Mouse (Mus musculus): ENCODE results near the gene Tgif1. TPM values are rescaled to one million over a fixed set of nuclear protein-coding genes. Genes with fewer than 3 reads are reported as not detected.

Tgif1 gene
- polyA plus RNA-seq, 1 experiment from 2014 or later, result 53.0 TPM

- Histone ChIP-seq H3K9ac (ENCODE audit: low read length) (no peak overlapping the region), H3K27ac (ENCODE audit: low read depth, low read length) (no peak overlapping the region), H3K4me1 (ENCODE audit: control insufficient read depth, insufficient read depth, low read length) (peaks cover 7% of the 10 kb centered on the region; the same call in 1 of the 2 replicates), H3K27me3 (ENCODE audit: control insufficient read depth, insufficient read depth, low read length) (no peaks in the 10 kb centered on the region), H3K36me3 (ENCODE audit: control insufficient read depth, insufficient read depth, low read length) (no peaks in the 10 kb centered on the region), H3K4me3 (ENCODE audit: low read depth, low read length) (no peak overlapping the region), H3K4me2 (no peak overlapping the region), H3K9me3 (ENCODE audit: control insufficient read depth, low read length) (no peaks in the 10 kb centered on the region)
- WGBS, result 92% methylated on average over 12 of the region's 12 CpGs
- ATAC-seq (ENCODE audit: low FRiP score) (no peak), DNase-seq (ENCODE audit: low spot score, missing footprints) (peak; percentile 60)
Measured at GRCm38 (mm10) chr17:70856871-70857415, 3.6 kb upstream of the Tgif1 start.

- Histone ChIP-seq H3K27ac (ENCODE audit: low read depth, low read length) (no peak overlapping the region), H3K36me3 (ENCODE audit: control insufficient read depth, insufficient read depth, low read length) (no peaks in the 10 kb centered on the region), H3K4me3 (ENCODE audit: low read depth, low read length) (peak overlapping the region; percentile 57; the same call in 1 of the 2 replicates), H3K4me1 (ENCODE audit: control insufficient read depth, insufficient read depth, low read length) (peaks cover 7% of the 10 kb centered on the region; the same call in 1 of the 2 replicates), H3K4me2 (peak overlapping the region; percentile 93), H3K9me3 (ENCODE audit: control insufficient read depth, low read length) (no peaks in the 10 kb centered on the region), H3K9ac (ENCODE audit: low read length) (peak overlapping the region; percentile 79), H3K27me3 (ENCODE audit: control insufficient read depth, insufficient read depth, low read length) (no peaks in the 10 kb centered on the region)
- no peak for ATAC-seq (ENCODE audit: low FRiP score)
- 21% methylated on average over 6 of the region's 6 CpGs for WGBS
- DNase-seq (ENCODE audit: low spot score, missing footprints), result peak; percentile 89
Measured at GRCm38 (mm10) chr17:70854021-70854420, 675 bp upstream of the Tgif1 start.

GRCm38 (mm10) chr17:70852686-70853386 is 510 bp downstream of the Tgif1 start:
- Histone ChIP-seq H3K27ac (ENCODE audit: low read depth, low read length) (peak overlapping the region; percentile 81), H3K9ac (ENCODE audit: low read length) (peak overlapping the region; percentile 79), H3K27me3 (ENCODE audit: control insufficient read depth, insufficient read depth, low read length) (no peaks in the 10 kb centered on the region), H3K4me3 (ENCODE audit: low read depth, low read length) (peak overlapping the region; percentile 57), H3K36me3 (ENCODE audit: control insufficient read depth, insufficient read depth, low read length) (no peaks in the 10 kb centered on the region), H3K9me3 (ENCODE audit: control insufficient read depth, low read length) (no peaks in the 10 kb centered on the region), H3K4me2 (peak overlapping the region; percentile 93), H3K4me1 (ENCODE audit: control insufficient read depth, insufficient read depth, low read length) (peaks cover 14% of the 10 kb centered on the region)
- ATAC-seq (ENCODE audit: low FRiP score), result peak; percentile 71
- peak; percentile 98 for DNase-seq (ENCODE audit: low spot score, missing footprints)
- under 1% methylated on average over 51 of the region's 51 CpGs for WGBS

DNA sequence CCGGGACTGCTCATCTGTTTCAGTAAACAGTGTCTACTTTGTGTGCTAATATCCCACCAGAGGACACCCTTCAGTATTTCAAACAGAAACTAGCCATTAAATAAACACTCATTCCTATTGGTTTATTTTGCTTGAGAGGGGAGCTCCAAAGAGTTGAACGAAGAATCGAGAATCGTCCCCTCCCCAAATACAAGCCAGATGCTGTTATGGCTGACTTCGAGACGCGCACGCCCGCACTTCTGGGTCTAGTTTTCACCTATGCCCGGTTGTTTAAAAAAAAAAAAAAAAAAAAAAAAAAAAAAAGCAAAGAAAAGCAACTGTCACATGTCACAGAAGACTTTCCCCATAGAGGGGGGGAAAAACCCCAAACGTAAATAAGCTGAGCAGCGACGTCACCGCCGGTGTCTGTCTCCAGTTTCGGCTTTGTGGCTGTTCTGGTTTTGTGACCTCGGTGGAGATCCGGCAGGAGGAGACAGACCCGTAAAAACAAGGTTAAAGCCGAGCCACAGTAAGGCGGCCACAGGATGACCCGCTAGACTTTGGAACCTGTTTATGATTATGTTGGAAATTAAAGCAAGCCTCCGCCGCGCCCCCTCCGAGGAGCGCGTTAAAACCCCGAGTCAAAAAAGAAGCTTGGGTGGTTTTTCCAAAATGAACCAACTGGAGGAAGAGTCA is 1.2 kb downstream of the Tgif1 start:
- H3K4me2 ChIP-seq, result peak overlapping the region; percentile 93
- ATAC-seq (ENCODE audit: low FRiP score) (no peak), DNase-seq (ENCODE audit: low spot score, missing footprints) (peak; percentile 97)
- WGBS, result under 1% methylated on average over 29 of the region's 29 CpGs
- H3K9ac ChIP-seq (ENCODE audit: low read length), result peak overlapping the region; percentile 79
- H3K9me3 ChIP-seq (ENCODE audit: control insufficient read depth, low read length), result no peaks in the 10 kb centered on the region
- peaks cover 17% of the 10 kb centered on the region for H3K4me1 ChIP-seq (ENCODE audit: control insufficient read depth, insufficient read depth, low read length)
- peak overlapping the region; percentile 92; the same call in 1 of the 2 replicates for H3K27ac ChIP-seq (ENCODE audit: low read depth, low read length)
- peak overlapping the region; percentile 57 for H3K4me3 ChIP-seq (ENCODE audit: low read depth, low read length)
- H3K27me3 ChIP-seq (ENCODE audit: control insufficient read depth, insufficient read depth, low read length), result no peaks in the 10 kb centered on the region
- H3K36me3 ChIP-seq (ENCODE audit: control insufficient read depth, insufficient read depth, low read length), result no peaks in the 10 kb centered on the region

GRCm38 (mm10) chr17:70850996-70851991 is 2.1 kb downstream of the Tgif1 start:
- Histone ChIP-seq H3K36me3 (ENCODE audit: control insufficient read depth, insufficient read depth, low read length) (no peaks in the 10 kb centered on the region), H3K9ac (ENCODE audit: low read length) (peak overlapping the region; percentile 79), H3K9me3 (ENCODE audit: control insufficient read depth, low read length) (no peaks in the 10 kb centered on the region), H3K27ac (ENCODE audit: low read depth, low read length) (peak overlapping the region; percentile 92), H3K4me1 (ENCODE audit: control insufficient read depth, insufficient read depth, low read length) (peaks cover 19% of the 10 kb centered on the region), H3K4me2 (peak overlapping the region; percentile 93), H3K4me3 (ENCODE audit: low read depth, low read length) (peak overlapping the region; percentile 57), H3K27me3 (ENCODE audit: control insufficient read depth, insufficient read depth, low read length) (no peaks in the 10 kb centered on the region)
- ATAC-seq (ENCODE audit: low FRiP score), result peak; percentile 67
- peak; percentile 97 for DNase-seq (ENCODE audit: low spot score, missing footprints)
- WGBS, result under 1% methylated on average over 52 of the region's 54 CpGs

DNA sequence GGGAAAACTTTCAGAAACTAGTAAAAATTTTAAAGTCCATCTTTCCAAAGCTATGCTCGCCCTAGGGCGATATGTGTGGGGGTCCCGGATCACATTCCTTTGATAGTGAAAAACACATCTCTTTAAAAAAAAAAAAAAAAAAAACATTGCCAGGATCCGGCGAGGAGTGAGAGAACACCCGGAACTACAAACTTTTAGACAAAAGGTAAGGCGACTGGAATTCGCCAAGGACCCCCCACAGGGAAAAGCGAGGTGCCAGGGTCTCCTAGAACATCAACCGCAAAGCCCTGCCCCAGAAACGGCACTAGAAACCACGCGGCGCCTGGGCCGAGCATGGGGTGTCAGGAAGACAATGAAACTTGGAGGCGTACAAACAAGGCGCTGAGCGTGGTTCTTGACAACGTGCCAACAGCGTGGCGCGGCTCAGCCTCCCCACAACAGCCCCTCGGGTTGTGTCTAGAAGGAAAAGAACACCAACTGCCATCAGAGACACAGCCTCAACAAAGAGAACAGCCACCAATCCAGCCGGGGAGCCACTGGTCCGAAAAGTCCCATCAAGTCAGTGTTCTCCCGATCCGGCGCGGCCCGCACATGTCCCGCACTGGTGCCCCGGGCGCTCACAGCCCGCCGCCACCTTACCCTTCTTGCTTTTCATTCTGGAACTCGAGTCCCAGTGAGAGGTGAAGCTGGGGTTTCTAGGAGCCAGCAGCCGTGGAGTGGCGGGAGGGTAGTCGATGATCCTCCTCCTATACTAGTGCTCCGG is 2.9 kb downstream of the Tgif1 start:
- Histone ChIP-seq H3K27me3 (ENCODE audit: control insufficient read depth, insufficient read depth, low read length) (no peaks in the 10 kb centered on the region), H3K4me2 (peak overlapping the region; percentile 93), H3K4me1 (ENCODE audit: control insufficient read depth, insufficient read depth, low read length) (peaks cover 19% of the 10 kb centered on the region), H3K9ac (ENCODE audit: low read length) (peak overlapping the region; percentile 79), H3K9me3 (ENCODE audit: control insufficient read depth, low read length) (no peaks in the 10 kb centered on the region), H3K27ac (ENCODE audit: low read depth, low read length) (peak overlapping the region; percentile 92), H3K4me3 (ENCODE audit: low read depth, low read length) (peak overlapping the region; percentile 57), H3K36me3 (ENCODE audit: control insufficient read depth, insufficient read depth, low read length) (no peaks in the 10 kb centered on the region; the same call in 1 of the 2 replicates)
- DNase-seq (ENCODE audit: low spot score, missing footprints), result peak; percentile 98
- under 1% methylated on average over 40 of the region's 40 CpGs for WGBS
- ATAC-seq (ENCODE audit: low FRiP score), result peak; percentile 26

- peak overlapping the region; percentile 79 for H3K9ac ChIP-seq (ENCODE audit: low read length)
- under 1% methylated on average over 33 of the region's 33 CpGs for WGBS
- no peaks in the 10 kb centered on the region for H3K27me3 ChIP-seq (ENCODE audit: control insufficient read depth, insufficient read depth, low read length)
- peak overlapping the region; percentile 57 for H3K4me3 ChIP-seq (ENCODE audit: low read depth, low read length)
- H3K27ac ChIP-seq (ENCODE audit: low read depth, low read length), result peak overlapping the region; percentile 92
- no peak for ATAC-seq (ENCODE audit: low FRiP score)
- peaks cover 5% of the 10 kb centered on the region; the same call in 1 of the 2 replicates for H3K36me3 ChIP-seq (ENCODE audit: control insufficient read depth, insufficient read depth, low read length)
- peak overlapping the region; percentile 93 for H3K4me2 ChIP-seq
- peaks cover 19% of the 10 kb centered on the region for H3K4me1 ChIP-seq (ENCODE audit: control insufficient read depth, insufficient read depth, low read length)
- H3K9me3 ChIP-seq (ENCODE audit: control insufficient read depth, low read length), result no peaks in the 10 kb centered on the region
- peak; percentile 98 for DNase-seq (ENCODE audit: low spot score, missing footprints)
Measured at GRCm38 (mm10) chr17:70849399-70850232, 3.7 kb downstream of the Tgif1 start.

Measured in midbrain, embryonic 11.5 days (tissue).